Mouse (Mus musculus): Measurements from ENCODE around the gene Olfr161. TPM values are rescaled to one million over a fixed set of nuclear protein-coding genes. Genes with fewer than 3 reads are reported as not detected.
A peak's percentile ranks its signal among the peaks of the same experiment; 100 is the strongest.
"Not testable (repeated sequence)": the region's sequence is repeated elsewhere in the genome, so short reads cannot be mapped to it uniquely, and the experiment has no call there.

The Olfr161 gene
- polyA plus RNA-seq (2014; fragmentation: Nextera tagmentation; extraction: Ambion mirVana) = not detected in 2 replicates

GRCm38 (mm10) chr16:3590691-3591090 lies at the start of gene Olfr161:
Olfr161 (plus strand) TSS chr16:3591042.
- H3K4me2 ChIP-seq (ENCODE audit: low read length) = no peak within 1 kb of the TSS
- ATAC-seq (no peak), DNase-seq (ENCODE audit: low spot score) (no peak)
- no peak within 1 kb of the TSS for H3K9ac ChIP-seq (ENCODE audit: low read length)
- H3K27ac ChIP-seq (ENCODE audit: low read depth, low read length) = no peak within 1 kb of the TSS
- 81% methylated on average over 1 of the region's 1 CpGs for WGBS
- 0 out of 2 replicates have a peak, but pooled peaks cover 7% of the 10 kb centered on the region for H3K9me3 ChIP-seq (replicated peaks; ENCODE audit: control insufficient read depth, low read length)
- H3K4me1 ChIP-seq (ENCODE audit: control insufficient read depth, insufficient read depth, low read length) = no peaks in the 10 kb centered on the region
- no peaks in the 10 kb centered on the region for H3K36me3 ChIP-seq (ENCODE audit: control insufficient read depth, insufficient read depth, low read length)
- H3K4me3 ChIP-seq (ENCODE audit: low read depth, low read length) = no peak within 1 kb of the TSS
- no peaks in the 10 kb centered on the region for H3K27me3 ChIP-seq (replicated peaks; ENCODE audit: control insufficient read depth, insufficient read depth, low read length)

DNA sequence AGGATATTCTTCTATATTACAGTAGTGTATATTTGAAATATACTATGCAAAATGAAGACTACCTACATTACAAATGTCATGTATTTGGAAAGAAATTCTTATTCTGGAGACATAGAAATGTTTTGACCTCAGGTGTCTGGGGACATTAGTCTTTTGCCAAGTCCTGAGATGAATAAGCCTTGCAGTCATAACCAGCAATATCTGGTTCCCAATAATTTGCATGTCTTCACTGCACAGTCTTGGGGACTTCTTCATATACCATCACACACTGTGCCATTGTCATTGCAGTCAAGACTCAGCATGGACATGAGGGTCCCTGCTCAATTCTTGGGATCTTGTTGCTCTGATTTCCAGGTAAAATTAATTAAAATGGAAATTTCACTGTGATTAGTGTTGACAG lies 27.3 kb upstream of the Olfr161 start:
- Histone ChIP-seq H3K36me3 (ENCODE audit: control insufficient read depth, insufficient read depth, low read length) (no peaks in the 10 kb centered on the region), H3K4me1 (ENCODE audit: control insufficient read depth, insufficient read depth, low read length) (no peaks in the 10 kb centered on the region), H3K27ac (ENCODE audit: low read depth, low read length) (no peak overlapping the region), H3K27me3 (replicated peaks; ENCODE audit: control insufficient read depth, insufficient read depth, low read length) (no peaks in the 10 kb centered on the region), H3K9me3 (replicated peaks; ENCODE audit: control insufficient read depth, low read length) (peaks cover 3% of the 10 kb centered on the region; the same call in 1 of the 2 replicates), H3K9ac (ENCODE audit: low read length) (no peak overlapping the region), H3K4me3 (ENCODE audit: low read depth, low read length) (no peak overlapping the region), H3K4me2 (ENCODE audit: low read length) (no peak overlapping the region)
- ATAC-seq (no peak), DNase-seq (ENCODE audit: low spot score) (no peak)

- not testable (repeated sequence) for ATAC-seq; H3K9ac ChIP-seq (ENCODE audit: low read length)
Measured at GRCm38 (mm10) chr16:3577658-3578057, 13.2 kb upstream of the Olfr161 start.

DNA sequence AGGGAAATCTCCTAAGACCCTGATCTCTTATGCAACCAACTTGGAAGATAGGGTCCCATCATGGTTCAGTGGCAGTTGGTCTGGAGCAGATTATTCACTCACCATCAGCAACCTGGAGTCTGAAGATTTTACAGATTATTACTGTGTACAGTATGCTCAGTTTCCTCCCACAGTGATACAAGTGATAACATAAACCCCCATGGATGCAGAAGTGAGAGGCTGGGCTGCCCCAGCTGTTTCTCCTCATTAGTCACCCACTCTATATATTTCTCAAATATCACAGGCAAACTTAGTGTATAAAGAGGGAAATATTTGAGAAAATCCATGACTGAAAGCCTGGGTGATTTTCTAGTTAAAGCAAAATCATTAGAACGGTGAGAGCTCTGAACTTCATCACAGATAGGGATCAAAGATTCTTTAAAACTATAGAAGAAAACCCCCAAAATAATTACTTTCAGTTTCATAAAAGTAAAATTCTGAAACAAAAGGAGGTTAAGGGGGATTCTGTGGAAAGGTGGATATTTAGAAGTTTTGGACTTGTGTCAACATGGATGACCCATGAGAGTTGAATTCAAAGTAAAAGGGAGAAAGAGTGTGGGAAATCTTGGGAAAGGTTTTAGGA lies 12.5 kb upstream of the Olfr161 start:
- H3K4me1 ChIP-seq (ENCODE audit: control insufficient read depth, insufficient read depth, low read length); H3K4me3 ChIP-seq (ENCODE audit: low read depth, low read length); H3K27ac ChIP-seq (ENCODE audit: low read depth, low read length); H3K27me3 ChIP-seq (replicated peaks; ENCODE audit: control insufficient read depth, insufficient read depth, low read length); H3K9ac ChIP-seq (ENCODE audit: low read length); H3K9me3 ChIP-seq (replicated peaks; ENCODE audit: control insufficient read depth, low read length); H3K36me3 ChIP-seq (ENCODE audit: control insufficient read depth, insufficient read depth, low read length); DNase-seq (ENCODE audit: low spot score); H3K4me2 ChIP-seq (ENCODE audit: low read length); ATAC-seq: not testable (repeated sequence)
- WGBS = 82% methylated on average over 1 of the region's 1 CpGs

More at GRCm38 (mm10) chr16:3577658-3578057, 13.2 kb upstream of the Olfr161 start:
- H3K36me3 ChIP-seq (ENCODE audit: control insufficient read depth, insufficient read depth, low read length); H3K4me3 ChIP-seq (ENCODE audit: low read depth, low read length); H3K4me1 ChIP-seq (ENCODE audit: control insufficient read depth, insufficient read depth, low read length); H3K9me3 ChIP-seq (replicated peaks; ENCODE audit: control insufficient read depth, low read length); H3K27ac ChIP-seq (ENCODE audit: low read depth, low read length); DNase-seq (ENCODE audit: low spot score); H3K27me3 ChIP-seq (replicated peaks; ENCODE audit: control insufficient read depth, insufficient read depth, low read length); H3K4me2 ChIP-seq (ENCODE audit: low read length): not testable (repeated sequence)
- 71% methylated on average over 1 of the region's 1 CpGs for WGBS

GRCm38 (mm10) chr16:3631376-3631775 lies 40.5 kb downstream of the Olfr161 start:
- H3K27ac ChIP-seq (ENCODE audit: low read depth, low read length); DNase-seq (ENCODE audit: low spot score); H3K36me3 ChIP-seq (ENCODE audit: control insufficient read depth, insufficient read depth, low read length); ATAC-seq; H3K9ac ChIP-seq (ENCODE audit: low read length); H3K9me3 ChIP-seq (replicated peaks; ENCODE audit: control insufficient read depth, low read length); H3K4me2 ChIP-seq (ENCODE audit: low read length); H3K4me1 ChIP-seq (ENCODE audit: control insufficient read depth, insufficient read depth, low read length); H3K27me3 ChIP-seq (replicated peaks; ENCODE audit: control insufficient read depth, insufficient read depth, low read length): not testable (repeated sequence)
- 92% methylated on average over 5 of the region's 5 CpGs for WGBS
- H3K4me3 ChIP-seq (ENCODE audit: low read depth, low read length) = 0 out of 2 replicates have a peak overlapping the region, but pooled peaks have one; percentile 36

GRCm38 (mm10) chr16:3632572-3633361 lies 41.9 kb downstream of the Olfr161 start:
- not testable (repeated sequence) for H3K9me3 ChIP-seq (replicated peaks; ENCODE audit: control insufficient read depth, low read length); H3K4me1 ChIP-seq (ENCODE audit: control insufficient read depth, insufficient read depth, low read length); H3K27me3 ChIP-seq (replicated peaks; ENCODE audit: control insufficient read depth, insufficient read depth, low read length); H3K36me3 ChIP-seq (ENCODE audit: control insufficient read depth, insufficient read depth, low read length)
- 14% methylated on average over 27 of the region's 27 CpGs for WGBS
- Histone ChIP-seq H3K4me2 (ENCODE audit: low read length) (peak overlapping the region; percentile 53), H3K4me3 (ENCODE audit: low read depth, low read length) (peak overlapping the region; percentile 36), H3K27ac (ENCODE audit: low read depth, low read length) (peak overlapping the region; percentile 27; the same call in 1 of the 2 replicates), H3K9ac (ENCODE audit: low read length) (peak overlapping the region; percentile 68)
- DNase-seq (ENCODE audit: low spot score) = peak; percentile 59
- ATAC-seq = peak; percentile 97

Other genes starting within 250 kb of the Olfr161 start
- gene Mefv, start 127.1 kb downstream of the Olfr161 start, polyA plus RNA-seq (2014; fragmentation: Nextera tagmentation; extraction: Ambion mirVana) = not detected in 2 replicates
- 27.3 and 30.9 TPM in 2 replicates for gene Zfp263, start 153.1 kb downstream of the Olfr161 start, polyA plus RNA-seq (2014; fragmentation: Nextera tagmentation; extraction: Ambion mirVana)
- gene Olfr15, start 239.8 kb downstream of the Olfr161 start, polyA plus RNA-seq (2014; fragmentation: Nextera tagmentation; extraction: Ambion mirVana) = not detected in 2 replicates